Mouse (Mus musculus) heart, embryonic 11.5 days (tissue): ENCODE data around the gene Crtac1. TPM values are rescaled to one million over a fixed set of nuclear protein-coding genes. Genes with fewer than 3 reads are reported as not detected.

ENCODE experiments used
- ATAC-seq: fragments of 200-750 bp; cut with Nextera tagmentation; replicated peaks from 2 replicates; pipeline ENCODE4 v1.8.0; 2017; ENCODE audit warnings: moderate library complexity; ENCODE audit not compliant: insufficient number of reproducible peaks, low FRiP score, low TSS enrichment
- H3K27ac ChIP-seq: fragments of 300-500 bp; sonication (generic); 2 replicates; pipeline ENCODE4 v1.5.1; 2014; ENCODE audit warnings: mild to moderate bottlenecking, low read depth, low read length
- H3K27me3 ChIP-seq: fragments of 300-500 bp; sonication (generic); 2 replicates; pipeline ENCODE4 v1.6.1; 2014; ENCODE audit warnings: mild to moderate bottlenecking, low read length, mixed read lengths; ENCODE audit not compliant: control insufficient read depth, insufficient read depth
- H3K36me3 ChIP-seq: fragments of 300-500 bp; sonication (generic); 2 replicates; pipeline ENCODE4 v1.6.1; 2014; ENCODE audit warnings: mild to moderate bottlenecking, low read length, moderate library complexity, mixed read lengths; ENCODE audit not compliant: control insufficient read depth, insufficient read depth
- H3K4me1 ChIP-seq: fragments of 300-500 bp; sonication (generic); 2 replicates; pipeline ENCODE4 v1.6.1; 2014; ENCODE audit warnings: low read length; ENCODE audit not compliant: control insufficient read depth, insufficient read depth
- H3K4me2 ChIP-seq: fragments of 300-500 bp; sonication (generic); 2 replicates; pipeline ENCODE4 v1.6.1; 2014; ENCODE audit warnings: mild to moderate bottlenecking, moderate library complexity
- H3K4me3 ChIP-seq: fragments of 300-500 bp; sonication (generic); 2 replicates; pipeline ENCODE4 v1.5.1; 2014; ENCODE audit warnings: low read depth, low read length
- H3K9ac ChIP-seq: fragments of 300-500 bp; sonication (generic); 2 replicates; pipeline ENCODE4 v1.6.1; 2014; ENCODE audit warnings: mild to moderate bottlenecking, low read depth, low read length, moderate library complexity
- H3K9me3 ChIP-seq: fragments of 300-500 bp; sonication (generic); replicated peaks from 2 replicates; pipeline ENCODE4 v1.6.1; 2016; ENCODE audit warnings: low read length; ENCODE audit not compliant: control insufficient read depth
- WGBS: fragments of 180-500 bp; shearing (Covaris S2); extraction: QIAGEN DNeasy Blood & Tissue Kit; methylation state at CpG from one replicate; pipeline ENCODE4 v1.1.7; 2014; ENCODE audit not compliant: insufficient replicate concordance; 5-methylcytosine and 5-hydroxymethylcytosine counted together
- polyA plus RNA-seq: library from polyadenylated mRNA; unstranded; fragments of >200 nt; fragmentation: Nextera tagmentation; extraction: Ambion mirVana; gene quantifications from 2 replicates; pipeline ENCODE4 v1.2.1, GENCODE M21; 2014

Crtac1 gene
- polyA plus RNA-seq, 1 experiment from 2014 or later = 0.23 TPM

GRCm38 (mm10) chr19:42355476-42355875, 76.1 kb downstream of the Crtac1 start:
- no peaks in the 10 kb centered on the region for H3K36me3 ChIP-seq
- H3K27me3 ChIP-seq = no peaks in the 10 kb centered on the region
- no peak overlapping the region for H3K4me3 ChIP-seq
- H3K4me2 ChIP-seq = no peak overlapping the region
- H3K9me3 ChIP-seq = no peaks in the 10 kb centered on the region
- WGBS = 90% methylated on average over 16 of the region's 16 CpGs
- no peak overlapping the region for H3K27ac ChIP-seq
- no peak overlapping the region for H3K9ac ChIP-seq
- no peak for ATAC-seq
- no peaks in the 10 kb centered on the region for H3K4me1 ChIP-seq

- no peak overlapping the region for H3K4me2 ChIP-seq
- H3K27me3 ChIP-seq = no peaks in the 10 kb centered on the region
- WGBS = 50% methylated on average over 6 of the region's 6 CpGs
- H3K36me3 ChIP-seq = no peaks in the 10 kb centered on the region
- H3K9ac ChIP-seq = no peak overlapping the region
- H3K9me3 ChIP-seq = no peaks in the 10 kb centered on the region
- no peak for ATAC-seq
- no peak overlapping the region for H3K4me3 ChIP-seq
- no peaks in the 10 kb centered on the region for H3K4me1 ChIP-seq
- H3K27ac ChIP-seq = no peak overlapping the region
Measured at GRCm38 (mm10) chr19:42341183-42341582, 90.4 kb downstream of the Crtac1 start.

GRCm38 (mm10) chr19:42332081-42332736, 99.4 kb downstream of the Crtac1 start:
- H3K36me3 ChIP-seq = no peaks in the 10 kb centered on the region
- H3K27ac ChIP-seq = no peak overlapping the region
- H3K4me3 ChIP-seq = no peak overlapping the region
- H3K27me3 ChIP-seq = peaks cover 3% of the 10 kb centered on the region
- H3K9me3 ChIP-seq = no peaks in the 10 kb centered on the region
- H3K4me1 ChIP-seq = no peaks in the 10 kb centered on the region
- no peak overlapping the region for H3K9ac ChIP-seq
- H3K4me2 ChIP-seq = no peak overlapping the region
- WGBS = 53% methylated on average over 9 of the region's 9 CpGs
- ATAC-seq = no peak

GRCm38 (mm10) chr19:42331446-42331845, 100.1 kb downstream of the Crtac1 start:
- no peak overlapping the region for H3K9ac ChIP-seq
- 74% methylated on average over 7 of the region's 7 CpGs for WGBS
- no peak for ATAC-seq
- no peak overlapping the region for H3K27ac ChIP-seq
- H3K27me3 ChIP-seq = peaks cover 5% of the 10 kb centered on the region
- H3K9me3 ChIP-seq = no peaks in the 10 kb centered on the region
- H3K36me3 ChIP-seq = no peaks in the 10 kb centered on the region
- H3K4me3 ChIP-seq = no peak overlapping the region
- no peak overlapping the region for H3K4me2 ChIP-seq
- H3K4me1 ChIP-seq = no peaks in the 10 kb centered on the region

- Histone ChIP-seq H3K4me1 (no peaks in the 10 kb centered on the region), H3K4me2 (no peak overlapping the region), H3K9me3 (no peaks in the 10 kb centered on the region), H3K27ac (no peak overlapping the region), H3K4me3 (no peak overlapping the region), H3K27me3 (peaks cover 9% of the 10 kb centered on the region), H3K36me3 (no peaks in the 10 kb centered on the region), H3K9ac (no peak overlapping the region)
- WGBS = 80% methylated on average over 9 of the region's 9 CpGs
- ATAC-seq = no peak
Measured at GRCm38 (mm10) chr19:42328160-42328559, 103.4 kb downstream of the Crtac1 start.

GRCm38 (mm10) chr19:42325894-42326293, 105.7 kb downstream of the Crtac1 start:
- H3K9ac ChIP-seq = no peak overlapping the region
- no peak overlapping the region for H3K4me3 ChIP-seq
- H3K4me2 ChIP-seq = no peak overlapping the region
- no peak overlapping the region for H3K27ac ChIP-seq
- ATAC-seq = no peak
- peaks cover 10% of the 10 kb centered on the region for H3K27me3 ChIP-seq
- H3K4me1 ChIP-seq = no peaks in the 10 kb centered on the region
- WGBS = 5% methylated on average over 11 of the region's 11 CpGs
- no peaks in the 10 kb centered on the region for H3K9me3 ChIP-seq
- H3K36me3 ChIP-seq = no peaks in the 10 kb centered on the region

- Histone ChIP-seq H3K9me3 (no peaks in the 10 kb centered on the region), H3K4me3 (no peak overlapping the region), H3K4me2 (no peak overlapping the region), H3K27me3 (peaks cover 28% of the 10 kb centered on the region), H3K27ac (no peak overlapping the region), H3K4me1 (no peaks in the 10 kb centered on the region), H3K36me3 (no peaks in the 10 kb centered on the region), H3K9ac (no peak overlapping the region)
- WGBS = 53% methylated on average over 12 of the region's 12 CpGs
- no peak for ATAC-seq
Measured at GRCm38 (mm10) chr19:42322357-42323090, 109.1 kb downstream of the Crtac1 start.

GRCm38 (mm10) chr19:42321936-42322335, 109.6 kb downstream of the Crtac1 start:
- Histone ChIP-seq H3K4me2 (no peak overlapping the region), H3K27ac (no peak overlapping the region), H3K9me3 (no peaks in the 10 kb centered on the region), H3K27me3 (peaks cover 33% of the 10 kb centered on the region), H3K4me1 (no peaks in the 10 kb centered on the region), H3K36me3 (no peaks in the 10 kb centered on the region), H3K4me3 (no peak overlapping the region), H3K9ac (no peak overlapping the region)
- WGBS = 65% methylated on average over 5 of the region's 5 CpGs
- ATAC-seq = no peak
